In the genomic region with DNA sequence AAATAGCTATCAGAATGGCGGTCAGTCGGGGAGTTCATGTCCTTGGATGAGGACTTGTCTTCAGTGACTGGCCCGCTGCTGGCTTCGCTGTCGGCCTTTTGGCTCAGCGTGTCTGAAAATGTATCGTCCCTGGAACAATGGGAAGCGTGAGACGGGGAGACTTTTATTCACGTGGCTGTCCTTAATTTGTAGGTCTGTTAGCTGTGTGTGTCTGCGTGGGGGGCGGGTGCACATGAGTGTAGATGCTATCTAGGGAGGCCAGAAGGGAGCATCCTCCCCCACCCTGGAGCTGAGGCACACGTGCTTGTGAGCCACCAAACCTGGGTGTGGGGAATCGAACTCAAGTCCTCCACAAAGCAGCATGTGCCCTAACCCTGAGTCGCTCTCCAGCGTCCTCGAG, we compare ENCODE assay signal across 26 mouse cellular contexts. TPM values are rescaled to one million over a fixed set of nuclear protein-coding genes. Genes with fewer than 3 reads are reported as not detected.
A peak's percentile ranks its signal among the peaks of the same experiment; 100 is the strongest.
DNase-seq lines count a peak whose midpoint lies in the region; ATAC-seq and TF ChIP-seq lines count a peak whose summit lies in the region.
"Had no signal": no experiment of that assay in that cellular context is flagged by ENCODE, and none has a peak within 500 bp of the region (broad histone marks: within the 10 kb centered on the region; RNA-seq: fewer than 3 reads in every experiment).

No protein-coding gene starts in this region.

- H3K4me1 ChIP-seq in forebrain, embryonic 11.5 days (replicated peaks; ENCODE audit: control insufficient read depth, insufficient read depth, low read length) = peaks cover 2% of the 10 kb centered on the region; the same call in 1 of the 2 replicates
- H3K4me1 ChIP-seq in forebrain, postnatal 0 days (ENCODE audit: insufficient read depth) = no peaks in the 10 kb centered on the region
- peaks cover 33% of the 10 kb centered on the region for H3K4me1 ChIP-seq in hindbrain, embryonic 10.5 days (replicated peaks)
- H3K4me1 ChIP-seq in hindbrain, embryonic 14.5 days (replicated peaks; ENCODE audit: control insufficient read depth, insufficient read depth, low read length) = peaks cover 7% of the 10 kb centered on the region; the same call in 1 of the 2 replicates
- H3K4me1 ChIP-seq in midbrain, embryonic 10.5 days = peaks cover 19% of the 10 kb centered on the region
- H3K4me1 ChIP-seq in midbrain, embryonic 16.5 days (ENCODE audit: control insufficient read depth, insufficient read depth, low read length) = peaks cover 8% of the 10 kb centered on the region

- H3K27ac ChIP-seq in forebrain, embryonic 11.5 days (ENCODE audit: low read depth, low read length) = no peak overlapping the region
- H3K27ac ChIP-seq in forebrain, postnatal 0 days (ENCODE audit: low read depth, low read length) = no peak overlapping the region
- 0 out of 2 replicates have a peak overlapping the region, but pooled peaks have one; percentile 56 for H3K27ac ChIP-seq in hindbrain, embryonic 10.5 days
- no peak overlapping the region for H3K27ac ChIP-seq in hindbrain, embryonic 14.5 days
- peak overlapping the region; percentile 13; the same call in 1 of the 2 replicates for H3K27ac ChIP-seq in midbrain, embryonic 10.5 days (replicated peaks)
- no peak overlapping the region for H3K27ac ChIP-seq in midbrain, embryonic 16.5 days (ENCODE audit: low read length)
- H3K27ac ChIP-seq: embryonic facial prominence, embryonic 10.5 days; embryonic facial prominence, embryonic 12.5 days; forebrain, embryonic 12.5 days had no signal

- H3K4me3 ChIP-seq in forebrain, embryonic 11.5 days (ENCODE audit: low read depth, low read length) = no peak overlapping the region
- H3K4me3 ChIP-seq in forebrain, postnatal 0 days (ENCODE audit: low read depth, low read length) = no peak overlapping the region
- H3K4me3 ChIP-seq in hindbrain, embryonic 10.5 days = no peak overlapping the region
- no peak overlapping the region for H3K4me3 ChIP-seq in hindbrain, embryonic 14.5 days (replicated peaks; ENCODE audit: low read length)
- no peak overlapping the region for H3K4me3 ChIP-seq in midbrain, embryonic 10.5 days
- H3K4me3 ChIP-seq in midbrain, embryonic 16.5 days (ENCODE audit: low read depth, low read length) = no peak overlapping the region
- H3K4me3 ChIP-seq: embryonic facial prominence, embryonic 10.5 days; embryonic facial prominence, embryonic 12.5 days; forebrain, embryonic 12.5 days had no signal

- TF ChIP-seq CTCF in forebrain, postnatal 0 days (IDR thresholded peaks at IDR 0.05; ENCODE audit: low read depth) = no peak

- no peak for ATAC-seq in forebrain, embryonic 11.5 days (replicated peaks; ENCODE audit: low FRiP score)
- no peak for ATAC-seq in forebrain, postnatal 0 days
- no peak for ATAC-seq in hindbrain, embryonic 14.5 days (ENCODE audit: low FRiP score)
- ATAC-seq in midbrain, embryonic 16.5 days = no peak
- ATAC-seq: activated CD4-positive, CD25-positive, alpha-beta regulatory T cell, adult 4 months; CD4-positive, CD25-positive, alpha-beta regulatory T cell, adult 4 months; forebrain, embryonic 14.5 days; Patski had no signal

- no peak overlapping the region for H3K9ac ChIP-seq in forebrain, embryonic 11.5 days (ENCODE audit: low read length)
- H3K9ac ChIP-seq in forebrain, postnatal 0 days = no peak overlapping the region
- H3K9ac ChIP-seq in hindbrain, embryonic 14.5 days = no peak overlapping the region
- H3K9ac ChIP-seq in midbrain, embryonic 16.5 days (ENCODE audit: low read depth, low read length) = no peak overlapping the region
- H3K9ac ChIP-seq: embryonic facial prominence, embryonic 12.5 days; forebrain, embryonic 12.5 days had no signal

- no peaks in the 10 kb centered on the region; the same call in 1 of the 2 replicates for H3K36me3 ChIP-seq in forebrain, embryonic 11.5 days (ENCODE audit: control insufficient read depth, insufficient read depth, low read length)
- H3K36me3 ChIP-seq in forebrain, postnatal 0 days (ENCODE audit: insufficient read depth) = peaks cover 28% of the 10 kb centered on the region
- H3K36me3 ChIP-seq in hindbrain, embryonic 10.5 days = peaks cover 41% of the 10 kb centered on the region
- H3K36me3 ChIP-seq in hindbrain, embryonic 14.5 days (replicated peaks; ENCODE audit: control insufficient read depth, insufficient read depth) = peaks cover 76% of the 10 kb centered on the region
- H3K36me3 ChIP-seq in midbrain, embryonic 10.5 days = peaks cover 54% of the 10 kb centered on the region
- peaks cover 17% of the 10 kb centered on the region for H3K36me3 ChIP-seq in midbrain, embryonic 16.5 days (ENCODE audit: control insufficient read depth, insufficient read depth, low read length)
- H3K36me3 ChIP-seq: G1E had no signal

- no peaks in the 10 kb centered on the region for H3K27me3 ChIP-seq in forebrain, embryonic 11.5 days (ENCODE audit: control insufficient read depth, insufficient read depth, low read length)
- H3K27me3 ChIP-seq in forebrain, postnatal 0 days (ENCODE audit: insufficient read depth, low read length) = no peaks in the 10 kb centered on the region
- no peaks in the 10 kb centered on the region for H3K27me3 ChIP-seq in hindbrain, embryonic 10.5 days (ENCODE audit: insufficient read depth, poor library complexity, severe bottlenecking)
- H3K27me3 ChIP-seq in hindbrain, embryonic 14.5 days (ENCODE audit: control insufficient read depth, insufficient read depth, low read length) = no peaks in the 10 kb centered on the region
- H3K27me3 ChIP-seq in midbrain, embryonic 10.5 days (ENCODE audit: low read depth, poor library complexity, severe bottlenecking) = no peaks in the 10 kb centered on the region
- H3K27me3 ChIP-seq in midbrain, embryonic 16.5 days (ENCODE audit: control insufficient read depth, insufficient read depth, low read depth, low read length) = no peaks in the 10 kb centered on the region
- H3K27me3 ChIP-seq: CH12.LX; embryonic facial prominence, embryonic 12.5 days; forebrain, embryonic 12.5 days; Patski had no signal

- H3K4me2 ChIP-seq in forebrain, embryonic 11.5 days (ENCODE audit: low read depth, low read length, severe bottlenecking) = no peak overlapping the region
- H3K4me2 ChIP-seq in forebrain, postnatal 0 days (ENCODE audit: low read depth) = no peak overlapping the region
- H3K4me2 ChIP-seq in hindbrain, embryonic 14.5 days (replicated peaks) = no peak overlapping the region
- H3K4me2 ChIP-seq in midbrain, embryonic 16.5 days (ENCODE audit: low read length) = no peak overlapping the region
- H3K4me2 ChIP-seq: embryonic facial prominence, embryonic 12.5 days; forebrain, embryonic 12.5 days had no signal

- peak; percentile 49 for DNase-seq in forebrain, embryonic 11.5 days (ENCODE audit: low spot score)
- DNase-seq in forebrain, postnatal 0 days = no peak
- no peak for DNase-seq in hindbrain, embryonic 10.5 days (ENCODE audit: low spot score)
- no peak for DNase-seq in hindbrain, embryonic 14.5 days (ENCODE audit: low spot score)
- DNase-seq in midbrain, embryonic 10.5 days (ENCODE audit: low spot score) = no peak
- peak; percentile 36 for DNase-seq in testis, postnatal 10 days (ENCODE audit: low spot score)
- no peak for DNase-seq in testis, postnatal 14 days (ENCODE audit: low spot score)
- DNase-seq: adrenal gland, adult 8-10 months; adrenal gland, postnatal 14 days; adrenal gland, postnatal 36 days; B cell, adult 2 months; cerebellum, adult 11-12 months; cerebellum, adult 2 months; cerebellum, adult 9-10 months; cerebellum, postnatal 10 days; cerebellum, postnatal 25 days had no signal

- WGBS in forebrain, embryonic 11.5 days = 90% methylated on average over 17 of the region's 17 CpGs
- 88% methylated on average over 17 of the region's 17 CpGs for WGBS in forebrain, postnatal 0 days
- WGBS in hindbrain, embryonic 10.5 days = 84% methylated on average over 17 of the region's 17 CpGs
- WGBS in hindbrain, embryonic 14.5 days = 78% methylated on average over 17 of the region's 17 CpGs
- WGBS in midbrain, embryonic 10.5 days = 92% methylated on average over 17 of the region's 17 CpGs
- WGBS in midbrain, embryonic 16.5 days = 89% methylated on average over 17 of the region's 17 CpGs

- H3K9me3 ChIP-seq in forebrain, embryonic 11.5 days (ENCODE audit: control insufficient read depth, low read length) = no peaks in the 10 kb centered on the region
- H3K9me3 ChIP-seq in forebrain, postnatal 0 days (ENCODE audit: low read length) = no peaks in the 10 kb centered on the region
- H3K9me3 ChIP-seq in hindbrain, embryonic 10.5 days = no peaks in the 10 kb centered on the region
- H3K9me3 ChIP-seq in hindbrain, embryonic 14.5 days (ENCODE audit: control insufficient read depth, low read length) = no peaks in the 10 kb centered on the region
- H3K9me3 ChIP-seq in midbrain, embryonic 10.5 days (replicated peaks) = no peaks in the 10 kb centered on the region
- H3K9me3 ChIP-seq in midbrain, embryonic 16.5 days (replicated peaks; ENCODE audit: control insufficient read depth, low read length, poor library complexity, severe bottlenecking) = no peaks in the 10 kb centered on the region
- H3K9me3 ChIP-seq: embryonic facial prominence, embryonic 10.5 days; embryonic facial prominence, embryonic 12.5 days; forebrain, embryonic 12.5 days had no signal

RNA-seq across cellular contexts. Expression of a gene that starts 52.9 kb away (rescaled TPM):
- 2.5 and 3.5 TPM in 2 replicates for polyA plus RNA-seq in forebrain, embryonic 11.5 days (2014; fragmentation: Nextera tagmentation; extraction: Ambion mirVana)
- 1.2 and 4.0 TPM in 2 replicates for total RNA-seq in forebrain, postnatal 0 days (2014; rRNA removed)
- 1.7 and 2.3 TPM in 2 replicates for polyA plus RNA-seq in forebrain, postnatal 0 days (2015; fragmentation: Nextera tagmentation; extraction: Ambion mirVana)
- polyA plus RNA-seq in hindbrain, embryonic 10.5 days (2016; fragmentation: Nextera tagmentation; extraction: Ambion mirVana) = 2.5 and 3.0 TPM in 2 replicates
- polyA plus RNA-seq in hindbrain, embryonic 14.5 days (2014; fragmentation: Nextera tagmentation; extraction: Ambion mirVana) = 2.8 and 3.0 TPM in 2 replicates
- polyA plus RNA-seq in midbrain, embryonic 10.5 days (2016; fragmentation: Nextera tagmentation; extraction: Ambion mirVana) = 2.8 and 3.2 TPM in 2 replicates
- 2.3 and 2.4 TPM in 2 replicates for polyA plus RNA-seq in midbrain, embryonic 16.5 days (2015; fragmentation: Nextera tagmentation; extraction: Ambion mirVana)

Comparison
In these comparisons a context has a peak if more than half of its experiments do, and no peak if none do; other contexts are left out.
1. DNase-seq: peak in forebrain, embryonic 11.5 days (single experiment) and testis, postnatal 10 days (single experiment); none in forebrain, postnatal 0 days (single experiment), hindbrain, embryonic 10.5 days (single experiment), hindbrain, embryonic 14.5 days (single experiment), midbrain, embryonic 10.5 days (single experiment) and testis, postnatal 14 days (single experiment).
2. H3K27ac ChIP-seq: peak in hindbrain, embryonic 10.5 days (single experiment) and midbrain, embryonic 10.5 days (single experiment); none in forebrain, embryonic 11.5 days (single experiment), forebrain, postnatal 0 days (single experiment), hindbrain, embryonic 14.5 days (single experiment) and midbrain, embryonic 16.5 days (single experiment).